Mouse (Mus musculus) neural tube, embryonic 11.5 days (tissue): ENCODE measurements around the gene Gm17720. TPM values are rescaled to one million over a fixed set of nuclear protein-coding genes. Genes with fewer than 3 reads are reported as not detected.
A peak's percentile ranks its signal among the peaks of the same experiment; 100 is the strongest.

Experiments
- ATAC-seq: fragments of 200-750 bp; cut with Nextera tagmentation; 2 replicates; pipeline ENCODE4 v1.8.0; 2017; ENCODE audit warnings: moderate number of reproducible peaks, mild to moderate bottlenecking, moderate TSS enrichment, moderate library complexity; ENCODE audit not compliant: insufficient read depth, low FRiP score, low TSS enrichment
- DNase-seq: peaks from one replicate; pipeline ENCODE4 v3.0.0-alpha.2; 2015; ENCODE audit warnings: low spot score
- H3K27ac ChIP-seq: fragments of 300-500 bp; sonication (generic); 2 replicates; pipeline ENCODE4 v1.5.1; 2014; ENCODE audit warnings: low read depth, mild to moderate bottlenecking, low read length
- H3K27me3 ChIP-seq: fragments of 300-500 bp; sonication (generic); 2 replicates; pipeline ENCODE4 v1.6.1; 2014; ENCODE audit warnings: mild to moderate bottlenecking, low read length, mixed read lengths; ENCODE audit not compliant: control insufficient read depth, insufficient read depth
- H3K36me3 ChIP-seq: fragments of 300-500 bp; sonication (generic); 2 replicates; pipeline ENCODE4 v1.6.1; 2014; ENCODE audit warnings: mild to moderate bottlenecking, low read length, moderate library complexity, mixed read lengths; ENCODE audit not compliant: control insufficient read depth, insufficient read depth
- H3K4me1 ChIP-seq: fragments of 300-500 bp; sonication (generic); 2 replicates; pipeline ENCODE4 v1.6.1; 2014; ENCODE audit warnings: low read length, mixed read lengths; ENCODE audit not compliant: control insufficient read depth, insufficient read depth
- H3K4me2 ChIP-seq: fragments of 300-500 bp; sonication (generic); 2 replicates; pipeline ENCODE4 v1.6.1; 2014; ENCODE audit warnings: low read depth, mild to moderate bottlenecking, moderate library complexity
- H3K4me3 ChIP-seq: fragments of 300-500 bp; sonication (generic); 2 replicates; pipeline ENCODE4 v1.5.1; 2014; ENCODE audit warnings: low read depth, low read length
- H3K9ac ChIP-seq: fragments of 300-500 bp; sonication (generic); 2 replicates; pipeline ENCODE4 v1.6.1; 2014; ENCODE audit warnings: mild to moderate bottlenecking, low read length
- H3K9me3 ChIP-seq: fragments of 300-500 bp; sonication (generic); 2 replicates; pipeline ENCODE4 v1.6.1; 2016; ENCODE audit warnings: low read length; ENCODE audit not compliant: control insufficient read depth
- WGBS: fragments of 180-500 bp; shearing (Covaris S2); extraction: QIAGEN DNeasy Blood & Tissue Kit; methylation state at CpG from one replicate; pipeline ENCODE4 v1.1.7; 2014; 5-methylcytosine and 5-hydroxymethylcytosine counted together
- polyA plus RNA-seq: library from polyadenylated mRNA; unstranded; fragments of >200 nt; fragmentation: Nextera tagmentation; extraction: Ambion mirVana; gene quantifications from 2 replicates; pipeline ENCODE4 v1.2.1, GENCODE M21; 2014

Gm17720 gene
- polyA plus RNA-seq, 1 experiment from 2014 or later = not detected

- no peaks in the 10 kb centered on the region for H3K36me3 ChIP-seq
- H3K9ac ChIP-seq = no peak within 1 kb of the TSS
- no peak within 1 kb of the TSS for H3K27ac ChIP-seq
- H3K4me1 ChIP-seq = no peaks in the 10 kb centered on the region
- H3K9me3 ChIP-seq = no peaks in the 10 kb centered on the region
- DNase-seq (no peak), ATAC-seq (no peak)
- WGBS = 89% methylated on average over 10 of the region's 12 CpGs
- H3K4me2 ChIP-seq = no peak within 1 kb of the TSS
- no peaks in the 10 kb centered on the region for H3K27me3 ChIP-seq
- no peak within 1 kb of the TSS for H3K4me3 ChIP-seq
Observed at GRCm38 (mm10) chr8:110100907-110101306, 1.6 kb downstream of the Gm17720 start, which contains the start of gene Gm21964. Gm21964 (plus strand) TSS chr8:110101207.

- Histone ChIP-seq H3K36me3 (peaks cover 15% of the 10 kb centered on the region), H3K9me3 (peaks cover 11% of the 10 kb centered on the region; the same call in 1 of the 2 replicates), H3K27me3 (no peaks in the 10 kb centered on the region), H3K4me3 (no peak overlapping the region), H3K27ac (no peak overlapping the region), H3K9ac (no peak overlapping the region), H3K4me1 (no peaks in the 10 kb centered on the region), H3K4me2 (no peak overlapping the region)
- ATAC-seq (no peak), DNase-seq (no peak)
- WGBS = 71% methylated on average over 1 of the region's 1 CpGs
Observed at GRCm38 (mm10) chr8:110091869-110092268, 10.7 kb downstream of the Gm17720 start.

- peaks cover 2% of the 10 kb centered on the region; the same call in 1 of the 2 replicates for H3K36me3 ChIP-seq
- no peak overlapping the region for H3K9ac ChIP-seq
Observed at GRCm38 (mm10) chr8:110082416-110083105, 20.0 kb downstream of the Gm17720 start.

GRCm38 (mm10) chr8:110079282-110080221 is 23.0 kb downstream of the Gm17720 start, which contains the start of gene Zfp612:
Zfp612 (plus strand) TSS chr8:110079746.
- peak within 1 kb of the TSS; percentile 68 for H3K9ac ChIP-seq
- ATAC-seq (peak; percentile 91), DNase-seq (peak; percentile 77)
- H3K4me1 ChIP-seq = peaks cover 3% of the 10 kb centered on the region; the same call in 1 of the 2 replicates
- H3K4me2 ChIP-seq = peak within 1 kb of the TSS; percentile 82
- H3K4me3 ChIP-seq = peak within 1 kb of the TSS; percentile 67
- 8% methylated on average over 54 of the region's 54 CpGs for WGBS
- H3K27me3 ChIP-seq = no peaks in the 10 kb centered on the region
- no peaks in the 10 kb centered on the region for H3K36me3 ChIP-seq
- no peaks in the 10 kb centered on the region for H3K9me3 ChIP-seq
- H3K27ac ChIP-seq = no peak within 1 kb of the TSS

More at GRCm38 (mm10) chr8:110082416-110083105, 20.0 kb downstream of the Gm17720 start:
- H3K4me2 ChIP-seq = no peak overlapping the region
- 83% methylated on average over 11 of the region's 11 CpGs for WGBS
- DNase-seq = no peak
- H3K9me3 ChIP-seq = no peaks in the 10 kb centered on the region
- H3K4me1 ChIP-seq = peaks cover 3% of the 10 kb centered on the region; the same call in 1 of the 2 replicates
- no peak overlapping the region for H3K4me3 ChIP-seq
- ATAC-seq = no peak
- H3K27ac ChIP-seq = no peak overlapping the region
- H3K27me3 ChIP-seq = no peaks in the 10 kb centered on the region

- Histone ChIP-seq H3K36me3 (no peaks in the 10 kb centered on the region), H3K9ac (no peak overlapping the region), H3K9me3 (no peaks in the 10 kb centered on the region), H3K4me2 (no peak overlapping the region), H3K4me3 (no peak overlapping the region), H3K27me3 (no peaks in the 10 kb centered on the region), H3K4me1 (no peaks in the 10 kb centered on the region), H3K27ac (no peak overlapping the region)
- 88% methylated on average over 8 of the region's 8 CpGs for WGBS
- ATAC-seq = no peak
- no peak for DNase-seq
Observed at GRCm38 (mm10) chr8:110074496-110074895, 28.1 kb downstream of the Gm17720 start.

- Histone ChIP-seq H3K36me3 (no peaks in the 10 kb centered on the region), H3K27ac (no peak overlapping the region), H3K4me3 (no peak overlapping the region), H3K9ac (no peak overlapping the region), H3K9me3 (no peaks in the 10 kb centered on the region), H3K4me1 (no peaks in the 10 kb centered on the region), H3K27me3 (no peaks in the 10 kb centered on the region), H3K4me2 (no peak overlapping the region)
- ATAC-seq (no peak), DNase-seq (peak; percentile 80)
- WGBS = 17% methylated on average over 9 of the region's 9 CpGs
Observed at GRCm38 (mm10) chr8:110071600-110071999, 31.0 kb downstream of the Gm17720 start.

GRCm38 (mm10) chr8:110069706-110070105 is 32.8 kb downstream of the Gm17720 start:
- Histone ChIP-seq H3K36me3 (no peaks in the 10 kb centered on the region), H3K4me3 (no peak overlapping the region), H3K27me3 (no peaks in the 10 kb centered on the region), H3K4me2 (no peak overlapping the region), H3K27ac (no peak overlapping the region), H3K4me1 (no peaks in the 10 kb centered on the region), H3K9ac (no peak overlapping the region), H3K9me3 (no peaks in the 10 kb centered on the region)
- WGBS = 91% methylated on average over 4 of the region's 4 CpGs
- DNase-seq = no peak
- ATAC-seq = no peak

- DNase-seq (no peak), ATAC-seq (no peak)
- H3K4me2 ChIP-seq = no peak overlapping the region
- H3K27ac ChIP-seq = no peak overlapping the region
- H3K9ac ChIP-seq = no peak overlapping the region
- no peaks in the 10 kb centered on the region for H3K36me3 ChIP-seq
- H3K4me1 ChIP-seq = no peaks in the 10 kb centered on the region
- no peaks in the 10 kb centered on the region for H3K9me3 ChIP-seq
- H3K27me3 ChIP-seq = no peaks in the 10 kb centered on the region
- 87% methylated on average over 4 of the region's 4 CpGs for WGBS
- H3K4me3 ChIP-seq = no peak overlapping the region
Observed at GRCm38 (mm10) chr8:110065676-110066075, 36.9 kb downstream of the Gm17720 start.
